Mouse (Mus musculus): ENCODE data around the gene Smndc1.

DNA sequence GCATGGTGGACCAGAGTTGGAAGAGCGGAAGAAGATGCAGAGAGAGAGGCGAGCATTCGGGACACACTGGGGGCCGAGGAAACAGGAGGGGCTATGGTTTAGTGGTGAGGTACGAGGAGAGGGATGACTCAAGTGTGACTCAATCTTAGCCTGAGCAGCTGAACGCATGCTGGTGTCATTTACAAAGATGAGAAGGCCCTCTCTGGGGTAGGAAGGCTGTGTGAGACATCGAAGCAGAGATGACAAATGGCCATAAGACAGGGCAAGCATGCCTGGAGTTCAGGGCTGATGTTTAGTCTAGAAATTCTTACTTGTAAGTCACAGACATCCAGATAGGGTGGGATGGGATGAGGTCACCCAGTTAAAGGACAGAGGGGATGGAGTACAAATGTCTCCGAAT is 18.0 kb upstream of the Smndc1 start:
- no peak for TF ChIP-seq CTCF (IDR thresholded peaks at IDR 0.05; ENCODE audit: borderline replicate concordance, insufficient read depth, low read depth, low read length)
- TF ChIP-seq POLR2A (IDR thresholded peaks at IDR 0.05; ENCODE audit: borderline replicate concordance, insufficient read depth, low read length) = no peak

Measured in cerebellum, adult 2 months (tissue).